Mouse (Mus musculus) stomach, embryonic 16.5 days (tissue): ENCODE results near the gene Cnpy2. TPM values are rescaled to one million over a fixed set of nuclear protein-coding genes. Genes with fewer than 3 reads are reported as not detected.

ENCODE experiments used
- polyA plus RNA-seq: library from polyadenylated mRNA; unstranded; fragments of >200 nt; fragmentation: Nextera tagmentation; extraction: Ambion mirVana; gene quantifications from 2 replicates; pipeline ENCODE4 v1.2.1, GENCODE M21; 2015

Gene Cnpy2
- polyA plus RNA-seq, 1 experiment from 2014 or later = 310 TPM

Other genes with a start within 250 kb of the Cnpy2 start
- 2,507 and 2,568 TPM in 2 replicates for gene Atp5b, start 239.2 kb upstream of the Cnpy2 start, polyA plus RNA-seq
- gene Baz2a, start 230.9 kb upstream of the Cnpy2 start, polyA plus RNA-seq = 8.3 and 10.0 TPM in 2 replicates
- gene Rbms2, start 142.2 kb upstream of the Cnpy2 start, polyA plus RNA-seq = 30.3 and 34.2 TPM in 2 replicates
- gene Gls2, start 128.0 kb upstream of the Cnpy2 start, polyA plus RNA-seq = 3.2 and 3.7 TPM in 2 replicates
- gene Spryd4, start 110.7 kb upstream of the Cnpy2 start, polyA plus RNA-seq = 32.4 and 33.5 TPM in 2 replicates
- not detected in 2 replicates for gene Mip, start 96.6 kb upstream of the Cnpy2 start, polyA plus RNA-seq
- 30.4 and 35.0 TPM in 2 replicates for gene Timeless, start 90.4 kb upstream of the Cnpy2 start, polyA plus RNA-seq
- 0.52 and 0.66 TPM in 2 replicates for gene Apon, start 68.4 kb upstream of the Cnpy2 start, polyA plus RNA-seq
- 5.7 and 7.3 TPM in 2 replicates for gene Apof, start 53.8 kb upstream of the Cnpy2 start, polyA plus RNA-seq
- gene Stat2, start 51.9 kb upstream of the Cnpy2 start, polyA plus RNA-seq = 14.1 and 16.1 TPM in 2 replicates
- 0.55 and 0.57 TPM in 2 replicates for gene Il23a, start 23.7 kb upstream of the Cnpy2 start, polyA plus RNA-seq
- gene Pan2, start 19.1 kb upstream of the Cnpy2 start, polyA plus RNA-seq = 29.0 and 30.4 TPM in 2 replicates
- 221 and 230 TPM in 2 replicates for gene Cs, start 15.3 kb downstream of the Cnpy2 start, polyA plus RNA-seq
- 3.4 and 3.5 TPM in 2 replicates for gene Coq10a, start 46.5 kb downstream of the Cnpy2 start, polyA plus RNA-seq
- gene Ankrd52, start 54.7 kb downstream of the Cnpy2 start, polyA plus RNA-seq = 8.4 and 10.0 TPM in 2 replicates
- 28.7 and 32.9 TPM in 2 replicates for gene Slc39a5, start 78.8 kb downstream of the Cnpy2 start, polyA plus RNA-seq
- gene Nabp2, start 89.0 kb downstream of the Cnpy2 start, polyA plus RNA-seq = 72.0 and 75.5 TPM in 2 replicates
- 37.0 and 38.5 TPM in 2 replicates for gene Rnf41, start 89.2 kb downstream of the Cnpy2 start, polyA plus RNA-seq
- 59.5 and 62.4 TPM in 2 replicates for gene Smarcc2, start 136.8 kb downstream of the Cnpy2 start, polyA plus RNA-seq
- 2,126 and 2,216 TPM in 2 replicates for gene Myl6, start 171.7 kb downstream of the Cnpy2 start, polyA plus RNA-seq
- 2.7 and 3.9 TPM in 2 replicates for gene Myl6b, start 176.2 kb downstream of the Cnpy2 start, polyA plus RNA-seq
- gene Esyt1, start 203.4 kb downstream of the Cnpy2 start, polyA plus RNA-seq = 32.9 TPM in 2 replicates
- gene Zc3h10, start 225.3 kb downstream of the Cnpy2 start, polyA plus RNA-seq = 10.7 and 10.8 TPM in 2 replicates
- gene Rpl41, start 226.8 kb downstream of the Cnpy2 start, polyA plus RNA-seq = 3,732 and 3,890 TPM in 2 replicates
- gene Pa2g4, start 243.5 kb downstream of the Cnpy2 start, polyA plus RNA-seq = 198 and 206 TPM in 2 replicates